Mouse (Mus musculus) embryonic facial prominence, embryonic 11.5 days (tissue): ENCODE results near the gene Pax6. TPM values are rescaled to one million over a fixed set of nuclear protein-coding genes. Genes with fewer than 3 reads are reported as not detected.

Experiments used
- ATAC-seq: fragments of 200-750 bp; cut with Nextera tagmentation; replicated peaks from 2 replicates; pipeline ENCODE4 v1.8.0; 2017; ENCODE audit warnings: low read depth; ENCODE audit not compliant: insufficient number of reproducible peaks, low FRiP score, low TSS enrichment
- DNase-seq: peaks from one replicate; pipeline ENCODE4 v3.0.0-alpha.2; 2015; ENCODE audit warnings: low spot score
- H3K27ac ChIP-seq: fragments of 300-500 bp; sonication (generic); replicated peaks from 2 replicates; pipeline ENCODE4 v1.5.1; 2014; ENCODE audit warnings: mild to moderate bottlenecking, low read depth, low read length, control low read depth
- H3K27me3 ChIP-seq: fragments of 300-500 bp; sonication (generic); 2 replicates; pipeline ENCODE4 v1.6.1; 2014; ENCODE audit warnings: mild to moderate bottlenecking, low read length, moderate library complexity, mixed read lengths; ENCODE audit not compliant: control insufficient read depth, insufficient read depth
- H3K36me3 ChIP-seq: fragments of 300-500 bp; sonication (generic); replicated peaks from 2 replicates; pipeline ENCODE4 v1.6.1; 2014; ENCODE audit warnings: low read depth, mild to moderate bottlenecking, low read length, moderate library complexity, mixed read lengths; ENCODE audit not compliant: control insufficient read depth, insufficient read depth
- H3K4me1 ChIP-seq: fragments of 300-500 bp; sonication (generic); 2 replicates; pipeline ENCODE4 v1.6.1; 2014; ENCODE audit warnings: low read length, mixed read lengths; ENCODE audit not compliant: control insufficient read depth, insufficient read depth
- H3K4me2 ChIP-seq: fragments of 300-500 bp; sonication (generic); 2 replicates; pipeline ENCODE4 v1.6.1; 2014; ENCODE audit warnings: low read depth, mild to moderate bottlenecking, control low read depth, low read length, moderate library complexity
- H3K4me3 ChIP-seq: fragments of 300-500 bp; sonication (generic); 2 replicates; pipeline ENCODE4 v1.5.1; 2014; ENCODE audit warnings: low read depth, low read length, control low read depth
- H3K9ac ChIP-seq: fragments of 300-500 bp; sonication (generic); replicated peaks from 2 replicates; pipeline ENCODE4 v1.6.1; 2014; ENCODE audit warnings: mild to moderate bottlenecking, control low read depth, low read length
- H3K9me3 ChIP-seq: fragments of 300-500 bp; sonication (generic); replicated peaks from 2 replicates; pipeline ENCODE4 v1.6.1; 2016; ENCODE audit warnings: mild to moderate bottlenecking, low read length, inconsistent platforms, mixed read lengths; ENCODE audit not compliant: control insufficient read depth
- WGBS: fragments of 180-500 bp; shearing (Covaris S2); extraction: QIAGEN DNeasy Blood & Tissue Kit; methylation state at CpG from one replicate; pipeline ENCODE4 v1.1.7; 2014; 5-methylcytosine and 5-hydroxymethylcytosine counted together
- polyA plus RNA-seq: library from polyadenylated mRNA; unstranded; fragments of >200 nt; fragmentation: Nextera tagmentation; extraction: Ambion mirVana; gene quantifications from 2 replicates; pipeline ENCODE4 v1.2.1, GENCODE M21; 2014

Gene Pax6
- polyA plus RNA-seq, 1 experiment from 2014 or later, result 13.9 TPM

GRCm38 (mm10) chr2:105662121-105662520, 6.6 kb upstream of the Pax6 start:
- Histone ChIP-seq H3K4me3 (no peak overlapping the region), H3K9me3 (no peaks in the 10 kb centered on the region), H3K4me2 (no peak overlapping the region), H3K4me1 (peaks cover 2% of the 10 kb centered on the region; the same call in 1 of the 2 replicates), H3K27ac (no peak overlapping the region), H3K36me3 (no peaks in the 10 kb centered on the region), H3K27me3 (peaks cover 80% of the 10 kb centered on the region), H3K9ac (no peak overlapping the region)
- WGBS, result 2% methylated on average over 16 of the region's 16 CpGs
- no peak for ATAC-seq
- peak; percentile 9 for DNase-seq

DNA sequence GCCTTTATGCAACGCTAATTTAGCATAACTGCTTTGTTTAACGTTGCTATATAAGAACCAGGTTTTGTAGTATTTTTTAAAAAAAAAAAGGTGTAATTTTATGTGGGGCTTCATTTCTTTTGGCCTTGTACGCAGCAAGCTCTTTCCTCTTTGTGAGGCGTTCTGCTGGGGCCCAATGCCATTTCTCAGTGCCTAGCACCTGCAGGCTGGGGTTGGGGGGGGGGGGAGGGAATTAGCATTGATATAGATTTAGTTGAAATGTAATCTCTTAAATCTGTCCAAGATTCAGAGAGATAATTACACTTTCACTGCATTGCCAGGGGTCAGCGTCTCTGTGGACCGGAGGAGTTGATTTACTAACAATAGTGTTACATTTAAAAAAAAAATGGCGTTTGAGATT, 6.1 kb upstream of the Pax6 start:
- no peak overlapping the region for H3K9ac ChIP-seq
- H3K4me2 ChIP-seq, result no peak overlapping the region
- DNase-seq, result no peak
- H3K4me1 ChIP-seq, result peaks cover 2% of the 10 kb centered on the region; the same call in 1 of the 2 replicates
- H3K27ac ChIP-seq, result no peak overlapping the region
- H3K9me3 ChIP-seq, result no peaks in the 10 kb centered on the region
- WGBS, result 4% methylated on average over 7 of the region's 7 CpGs
- H3K27me3 ChIP-seq, result peaks cover 81% of the 10 kb centered on the region
- ATAC-seq, result no peak
- H3K4me3 ChIP-seq, result no peak overlapping the region
- H3K36me3 ChIP-seq, result no peaks in the 10 kb centered on the region

- Histone ChIP-seq H3K9ac (no peak overlapping the region), H3K4me1 (peaks cover 2% of the 10 kb centered on the region; the same call in 1 of the 2 replicates), H3K27ac (no peak overlapping the region), H3K4me2 (no peak overlapping the region), H3K4me3 (no peak overlapping the region), H3K9me3 (no peaks in the 10 kb centered on the region), H3K36me3 (no peaks in the 10 kb centered on the region), H3K27me3 (peaks cover 86% of the 10 kb centered on the region)
- 4% methylated on average over 10 of the region's 10 CpGs for WGBS
- ATAC-seq (no peak), DNase-seq (peak; percentile 11)
These were observed 5.6 kb upstream of the Pax6 start for GRCm38 (mm10) chr2:105663101-105663511.

DNA sequence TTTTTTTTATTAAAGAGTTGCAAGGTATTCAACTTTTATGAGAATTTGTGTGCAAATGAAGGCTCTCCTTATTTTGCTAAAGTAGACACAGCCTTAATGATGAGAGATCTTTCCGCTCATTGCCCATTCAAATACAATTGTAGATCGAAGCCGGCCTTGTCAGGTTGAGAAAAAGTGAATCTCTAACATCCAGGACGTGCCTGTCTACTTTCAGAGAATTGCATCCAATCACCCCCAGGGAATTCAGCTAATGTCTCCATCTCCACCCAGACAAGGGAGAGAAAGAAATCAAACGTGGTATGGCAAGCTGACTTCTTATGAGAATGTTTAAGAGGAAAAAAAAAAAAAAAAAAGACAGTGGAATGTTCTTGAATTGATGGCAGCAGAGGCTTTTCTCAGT, 3.7 kb upstream of the Pax6 start:
- Histone ChIP-seq H3K9ac (no peak overlapping the region), H3K27ac (no peak overlapping the region), H3K4me2 (no peak overlapping the region), H3K9me3 (no peaks in the 10 kb centered on the region), H3K4me1 (no peaks in the 10 kb centered on the region; the same call in 1 of the 2 replicates), H3K27me3 (peaks cover 87% of the 10 kb centered on the region), H3K4me3 (no peak overlapping the region), H3K36me3 (no peaks in the 10 kb centered on the region)
- DNase-seq (peak; percentile 3), ATAC-seq (no peak)
- 5% methylated on average over 5 of the region's 5 CpGs for WGBS

- H3K9ac ChIP-seq, result no peak overlapping the region
- H3K4me2 ChIP-seq, result no peak overlapping the region
- H3K36me3 ChIP-seq, result no peaks in the 10 kb centered on the region
- WGBS, result 11% methylated on average over 5 of the region's 5 CpGs
- H3K9me3 ChIP-seq, result no peaks in the 10 kb centered on the region
- H3K27ac ChIP-seq, result no peak overlapping the region
- DNase-seq, result peak; percentile 24
- ATAC-seq, result no peak
- H3K4me1 ChIP-seq, result no peaks in the 10 kb centered on the region; the same call in 1 of the 2 replicates
- H3K4me3 ChIP-seq, result no peak overlapping the region
- H3K27me3 ChIP-seq, result peaks cover 85% of the 10 kb centered on the region
These were observed 3.0 kb upstream of the Pax6 start for GRCm38 (mm10) chr2:105665491-105666250.

GRCm38 (mm10) chr2:105666331-105666730, 2.4 kb upstream of the Pax6 start:
- WGBS, result 5% methylated on average over 6 of the region's 6 CpGs
- no peaks in the 10 kb centered on the region for H3K9me3 ChIP-seq
- no peaks in the 10 kb centered on the region for H3K36me3 ChIP-seq
- DNase-seq (peak; percentile 4), ATAC-seq (no peak)
- no peak overlapping the region for H3K27ac ChIP-seq
- peaks cover 88% of the 10 kb centered on the region for H3K27me3 ChIP-seq
- H3K4me3 ChIP-seq, result no peak overlapping the region
- H3K4me2 ChIP-seq, result no peak overlapping the region
- no peaks in the 10 kb centered on the region; the same call in 1 of the 2 replicates for H3K4me1 ChIP-seq
- no peak overlapping the region for H3K9ac ChIP-seq

- no peak overlapping the region for H3K9ac ChIP-seq
- H3K27me3 ChIP-seq, result peaks cover 89% of the 10 kb centered on the region
- 1% methylated on average over 41 of the region's 41 CpGs for WGBS
- no peaks in the 10 kb centered on the region for H3K9me3 ChIP-seq
- peak; percentile 16 for DNase-seq
- no peak overlapping the region for H3K4me2 ChIP-seq
- no peak overlapping the region for H3K27ac ChIP-seq
- no peaks in the 10 kb centered on the region for H3K36me3 ChIP-seq
- no peak for ATAC-seq
- H3K4me3 ChIP-seq, result no peak overlapping the region
- H3K4me1 ChIP-seq, result no peaks in the 10 kb centered on the region; the same call in 1 of the 2 replicates
These were observed 1.7 kb upstream of the Pax6 start for GRCm38 (mm10) chr2:105666763-105667625.

- DNase-seq, result no peak
- Histone ChIP-seq H3K27ac (no peak overlapping the region), H3K36me3 (no peaks in the 10 kb centered on the region), H3K4me1 (no peaks in the 10 kb centered on the region; the same call in 1 of the 2 replicates), H3K4me2 (no peak overlapping the region), H3K9ac (no peak overlapping the region), H3K27me3 (peaks cover 89% of the 10 kb centered on the region), H3K9me3 (no peaks in the 10 kb centered on the region), H3K4me3 (no peak overlapping the region)
- 0 out of 2 replicates have a peak, but pooled peaks have one; percentile 30 for ATAC-seq
- 2% methylated on average over 11 of the region's 11 CpGs for WGBS
These were observed 1.1 kb upstream of the Pax6 start for GRCm38 (mm10) chr2:105667626-105667950.
